Mouse (Mus musculus): Measurements from ENCODE around the gene Rnf113a1. TPM values are rescaled to one million over a fixed set of nuclear protein-coding genes. Genes with fewer than 3 reads are reported as not detected.
A peak's percentile ranks its signal among the peaks of the same experiment; 100 is the strongest.
"Not testable (repeated sequence)": the region's sequence is repeated elsewhere in the genome, so short reads cannot be mapped to it uniquely, and the experiment has no call there.

The Rnf113a1 gene
- polyA plus RNA-seq, 1 experiment from 2014 or later: 23.2 TPM

GRCm38 (mm10) chrX:37184401-37184800 is 6.6 kb upstream of the Rnf113a1 start:
- not testable (repeated sequence) for H3K9me3 ChIP-seq (replicated peaks; ENCODE audit: control insufficient read depth, low read length, poor library complexity, severe bottlenecking); H3K27me3 ChIP-seq (ENCODE audit: control insufficient read depth, insufficient read depth, low read depth, low read length); H3K27ac ChIP-seq (ENCODE audit: low read length); H3K36me3 ChIP-seq (ENCODE audit: control insufficient read depth, insufficient read depth, low read length); H3K4me2 ChIP-seq (ENCODE audit: low read length); H3K4me1 ChIP-seq (ENCODE audit: control insufficient read depth, insufficient read depth, low read length); H3K4me3 ChIP-seq (ENCODE audit: low read depth, low read length); ATAC-seq; H3K9ac ChIP-seq (ENCODE audit: low read depth, low read length)
- WGBS: 81% methylated on average over 6 of the region's 8 CpGs

GRCm38 (mm10) chrX:37190755-37191104 is 315 bp upstream of the Rnf113a1 start:
- Histone ChIP-seq H3K9ac (ENCODE audit: low read depth, low read length) (peak overlapping the region; percentile 68), H3K27me3 (ENCODE audit: control insufficient read depth, insufficient read depth, low read depth, low read length) (no peaks in the 10 kb centered on the region), H3K27ac (ENCODE audit: low read length) (peak overlapping the region; percentile 84), H3K9me3 (replicated peaks; ENCODE audit: control insufficient read depth, low read length, poor library complexity, severe bottlenecking) (no peaks in the 10 kb centered on the region), H3K4me2 (ENCODE audit: low read length) (peak overlapping the region; percentile 57), H3K36me3 (ENCODE audit: control insufficient read depth, insufficient read depth, low read length) (no peaks in the 10 kb centered on the region; the same call in 1 of the 2 replicates), H3K4me3 (ENCODE audit: low read depth, low read length) (peak overlapping the region; percentile 54), H3K4me1 (ENCODE audit: control insufficient read depth, insufficient read depth, low read length) (peaks cover 8% of the 10 kb centered on the region)
- 20% methylated on average over 19 of the region's 20 CpGs for WGBS
- peak; percentile 68; the same call in 1 of the 2 replicates for ATAC-seq

GRCm38 (mm10) chrX:37191744-37192379 is 817 bp downstream of the Rnf113a1 start:
- Histone ChIP-seq H3K9me3 (replicated peaks; ENCODE audit: control insufficient read depth, low read length, poor library complexity, severe bottlenecking) (no peaks in the 10 kb centered on the region), H3K27me3 (ENCODE audit: control insufficient read depth, insufficient read depth, low read depth, low read length) (no peaks in the 10 kb centered on the region), H3K4me1 (ENCODE audit: control insufficient read depth, insufficient read depth, low read length) (peaks cover 8% of the 10 kb centered on the region), H3K4me3 (ENCODE audit: low read depth, low read length) (peak overlapping the region; percentile 54), H3K27ac (ENCODE audit: low read length) (peak overlapping the region; percentile 84), H3K9ac (ENCODE audit: low read depth, low read length) (peak overlapping the region; percentile 68), H3K4me2 (ENCODE audit: low read length) (peak overlapping the region; percentile 57), H3K36me3 (ENCODE audit: control insufficient read depth, insufficient read depth, low read length) (no peaks in the 10 kb centered on the region; the same call in 1 of the 2 replicates)
- WGBS: 31% methylated on average over 28 of the region's 28 CpGs
- peak; percentile 52 for ATAC-seq

GRCm38 (mm10) chrX:37198676-37199075 is 7.6 kb downstream of the Rnf113a1 start:
- no peak for ATAC-seq
- H3K27me3 ChIP-seq (ENCODE audit: control insufficient read depth, insufficient read depth, low read depth, low read length): no peaks in the 10 kb centered on the region
- no peaks in the 10 kb centered on the region for H3K36me3 ChIP-seq (ENCODE audit: control insufficient read depth, insufficient read depth, low read length)
- 65% methylated on average over 8 of the region's 8 CpGs for WGBS
- H3K27ac ChIP-seq (ENCODE audit: low read length): no peak overlapping the region
- no peak overlapping the region for H3K9ac ChIP-seq (ENCODE audit: low read depth, low read length)
- no peak overlapping the region for H3K4me2 ChIP-seq (ENCODE audit: low read length)
- no peaks in the 10 kb centered on the region for H3K4me1 ChIP-seq (ENCODE audit: control insufficient read depth, insufficient read depth, low read length)
- no peak overlapping the region for H3K4me3 ChIP-seq (ENCODE audit: low read depth, low read length)
- no peaks in the 10 kb centered on the region for H3K9me3 ChIP-seq (replicated peaks; ENCODE audit: control insufficient read depth, low read length, poor library complexity, severe bottlenecking)

GRCm38 (mm10) chrX:37210941-37211340 is 19.9 kb downstream of the Rnf113a1 start, which contains the start of gene Gm9:
TSS of gene Gm9 (minus strand) at chrX:37211041.
- Histone ChIP-seq H3K27ac (ENCODE audit: low read length) (no peak within 1 kb of the TSS), H3K4me2 (ENCODE audit: low read length) (no peak within 1 kb of the TSS), H3K9me3 (replicated peaks; ENCODE audit: control insufficient read depth, low read length, poor library complexity, severe bottlenecking) (no peaks in the 10 kb centered on the region), H3K36me3 (ENCODE audit: control insufficient read depth, insufficient read depth, low read length) (no peaks in the 10 kb centered on the region), H3K9ac (ENCODE audit: low read depth, low read length) (no peak within 1 kb of the TSS), H3K4me3 (ENCODE audit: low read depth, low read length) (no peak within 1 kb of the TSS), H3K27me3 (ENCODE audit: control insufficient read depth, insufficient read depth, low read depth, low read length) (no peaks in the 10 kb centered on the region), H3K4me1 (ENCODE audit: control insufficient read depth, insufficient read depth, low read length) (no peaks in the 10 kb centered on the region)
- ATAC-seq: no peak
- 86% methylated on average over 10 of the region's 10 CpGs for WGBS

GRCm38 (mm10) chrX:37222158-37222557 is 31.1 kb downstream of the Rnf113a1 start, which contains the start of gene Rhox1:
TSS of gene Rhox1 (minus strand) at chrX:37222258.
- H3K4me2 ChIP-seq (ENCODE audit: low read length); H3K9ac ChIP-seq (ENCODE audit: low read depth, low read length); H3K27ac ChIP-seq (ENCODE audit: low read length); ATAC-seq; H3K27me3 ChIP-seq (ENCODE audit: control insufficient read depth, insufficient read depth, low read depth, low read length); H3K4me3 ChIP-seq (ENCODE audit: low read depth, low read length); H3K9me3 ChIP-seq (replicated peaks; ENCODE audit: control insufficient read depth, low read length, poor library complexity, severe bottlenecking); H3K4me1 ChIP-seq (ENCODE audit: control insufficient read depth, insufficient read depth, low read length); H3K36me3 ChIP-seq (ENCODE audit: control insufficient read depth, insufficient read depth, low read length): not testable (repeated sequence)
- WGBS: 79% methylated on average over 1 of the region's 1 CpGs

Other genes starting within 250 kb of the Rnf113a1 start
- 78.2 and 87.8 TPM in 2 replicates for gene Sept6, start 199.5 kb upstream of the Rnf113a1 start, polyA plus RNA-seq (2015; fragmentation: Nextera tagmentation; extraction: Ambion mirVana)
- gene Sowahd, start 142.4 kb upstream of the Rnf113a1 start, polyA plus RNA-seq (2015; fragmentation: Nextera tagmentation; extraction: Ambion mirVana): 0.12 TPM in 1 of 2 replicates, not detected in the other
- 229 and 259 TPM in 2 replicates for gene Rpl39, start 105.8 kb upstream of the Rnf113a1 start, polyA plus RNA-seq (2015; fragmentation: Nextera tagmentation; extraction: Ambion mirVana)
- gene Upf3b, start 80.9 kb upstream of the Rnf113a1 start, polyA plus RNA-seq (2015; fragmentation: Nextera tagmentation; extraction: Ambion mirVana): 29.8 and 32.8 TPM in 2 replicates
- gene Nkap, start 64.5 kb upstream of the Rnf113a1 start, polyA plus RNA-seq (2015; fragmentation: Nextera tagmentation; extraction: Ambion mirVana): 26.2 and 26.8 TPM in 2 replicates
- 0.57 and 0.82 TPM in 2 replicates for gene Akap14, start 22.4 kb upstream of the Rnf113a1 start, polyA plus RNA-seq (2015; fragmentation: Nextera tagmentation; extraction: Ambion mirVana)
- 605 and 635 TPM in 2 replicates for gene Ndufa1, start 82 bp upstream of the Rnf113a1 start, polyA plus RNA-seq (2015; fragmentation: Nextera tagmentation; extraction: Ambion mirVana)
- gene Gm9, start 19.8 kb downstream of the Rnf113a1 start, polyA plus RNA-seq (2015; fragmentation: Nextera tagmentation; extraction: Ambion mirVana): not detected in 2 replicates
- not detected in 2 replicates for gene Rhox1, start 31.0 kb downstream of the Rnf113a1 start, polyA plus RNA-seq (2015; fragmentation: Nextera tagmentation; extraction: Ambion mirVana)
- gene Rhox2a, start 53.7 kb downstream of the Rnf113a1 start, polyA plus RNA-seq (2015; fragmentation: Nextera tagmentation; extraction: Ambion mirVana): not detected in 2 replicates
- not detected in 2 replicates for gene Rhox3a, start 58.7 kb downstream of the Rnf113a1 start, polyA plus RNA-seq (2015; fragmentation: Nextera tagmentation; extraction: Ambion mirVana)
- gene Rhox4a, start 74.1 kb downstream of the Rnf113a1 start, polyA plus RNA-seq (2015; fragmentation: Nextera tagmentation; extraction: Ambion mirVana): not detected in 2 replicates
- gene Rhox3a2, start 188.8 kb downstream of the Rnf113a1 start, polyA plus RNA-seq (2015; fragmentation: Nextera tagmentation; extraction: Ambion mirVana): not detected in 2 replicates
- gene Rhox4a2, start 199.6 kb downstream of the Rnf113a1 start, polyA plus RNA-seq (2015; fragmentation: Nextera tagmentation; extraction: Ambion mirVana): not detected in 2 replicates
- not detected in 2 replicates for gene Rhox2b, start 220.8 kb downstream of the Rnf113a1 start, polyA plus RNA-seq (2015; fragmentation: Nextera tagmentation; extraction: Ambion mirVana)
- gene Rhox4b, start 241.2 kb downstream of the Rnf113a1 start, polyA plus RNA-seq (2015; fragmentation: Nextera tagmentation; extraction: Ambion mirVana): not detected in 2 replicates

Measured in midbrain, embryonic 16.5 days (tissue).